Mouse (Mus musculus): ENCODE measurements at regions not wholly inside any gene's neighbourhood (a gene's known extent, or its start where the extent isn't known, plus 50 kb on each side); places are given as distances from the start of the nearest gene placed in this dataset.

DNA sequence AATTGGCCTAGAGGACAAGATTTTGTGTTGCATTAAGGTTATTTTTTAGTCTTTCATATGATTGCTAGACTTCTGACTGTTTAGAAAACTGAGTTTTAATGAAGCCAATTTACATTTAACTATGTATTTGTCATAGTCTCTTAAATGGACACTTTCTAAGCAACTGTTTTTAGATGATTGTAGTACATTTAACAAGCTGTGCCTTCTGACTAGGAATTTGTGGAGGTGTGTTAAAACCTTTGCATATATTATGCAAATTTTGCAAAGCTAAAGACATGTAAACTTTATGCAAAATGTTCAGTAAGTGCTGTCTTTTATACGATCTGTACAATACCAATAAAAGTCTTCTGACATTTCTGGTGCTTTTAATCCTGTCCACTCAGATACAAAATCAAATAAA is 171.9 kb downstream of the 4930544G11Rik start:
- DNase-seq (ENCODE audit: low read depth, low spot score), result no peak
- H3K27me3 ChIP-seq, result peaks cover 4% of the 10 kb centered on the region
- ChIA-PET CTCF (no interaction called here), POLR2A (no interaction called here)
- in situ Hi-C loops (cut with MboI; ENCODE audit: low pct_unique_long_range_greater_than_20kb), result no loop called here
- TF ChIP-seq CTCF (IDR thresholded peaks at IDR 0.05), result no peak
- no peak for ATAC-seq

- no peaks in the 10 kb centered on the region for H3K27me3 ChIP-seq
- in situ Hi-C loops (cut with MboI; ENCODE audit: low pct_unique_long_range_greater_than_20kb), result no loop called here
- ChIA-PET POLR2A (no interaction called here), CTCF (no interaction called here)
- no peak for TF ChIP-seq CTCF (IDR thresholded peaks at IDR 0.05)
- DNase-seq (ENCODE audit: low read depth, low spot score) (no peak), ATAC-seq (no peak)
Measured at GRCm38 (mm10) chr6:66151786-66152185, 199.4 kb downstream of the 4930544G11Rik start.

GRCm38 (mm10) chr6:66154831-66155230 is 202.4 kb downstream of the 4930544G11Rik start:
- H3K27me3 ChIP-seq, result no peaks in the 10 kb centered on the region
- ATAC-seq, result no peak

GRCm38 (mm10) chr6:66160805-66161204 is 208.4 kb downstream of the 4930544G11Rik start:
- POLR2A ChIA-PET, result no interaction called here
- ATAC-seq, result no peak
- DNase-seq (ENCODE audit: low read depth, low spot score), result no peak
- CTCF ChIA-PET, result no interaction called here
- in situ Hi-C loops (cut with MboI; ENCODE audit: low pct_unique_long_range_greater_than_20kb), result no loop called here
- no peak for TF ChIP-seq CTCF (IDR thresholded peaks at IDR 0.05)
- no peaks in the 10 kb centered on the region for H3K27me3 ChIP-seq

More at GRCm38 (mm10) chr6:66154831-66155230, 202.4 kb downstream of the 4930544G11Rik start:
- no peak for DNase-seq (ENCODE audit: low read depth, low spot score)
- CTCF ChIA-PET, result no interaction called here
- POLR2A ChIA-PET, result no interaction called here
- TF ChIP-seq CTCF (IDR thresholded peaks at IDR 0.05), result no peak
- in situ Hi-C loops (cut with MboI; ENCODE audit: low pct_unique_long_range_greater_than_20kb), result no loop called here

DNA sequence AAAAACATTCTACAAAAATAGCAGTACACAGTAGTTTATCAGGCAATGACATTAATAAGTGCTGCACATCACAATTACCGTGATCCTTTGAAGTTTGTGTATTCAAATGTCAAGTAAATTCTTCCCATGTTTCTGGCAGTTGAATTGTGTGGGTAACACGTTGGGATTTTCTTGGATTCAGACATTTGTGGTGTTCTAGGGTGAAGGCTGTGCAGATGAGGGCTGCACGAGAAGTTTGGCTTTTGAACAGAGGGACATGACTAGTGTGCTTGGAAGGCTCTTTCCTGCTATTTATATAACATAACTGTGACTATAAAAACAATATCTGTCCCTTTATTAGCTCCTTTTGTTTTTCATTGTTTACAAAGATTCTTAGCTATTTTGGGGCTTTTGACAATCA is 216.5 kb downstream of the 4930544G11Rik start:
- DNase-seq (ENCODE audit: low read depth, low spot score) (no peak), ATAC-seq (no peak)
- ChIA-PET CTCF (no interaction called here), POLR2A (no interaction called here)
- no peak for TF ChIP-seq CTCF (IDR thresholded peaks at IDR 0.05)
- H3K27me3 ChIP-seq, result no peaks in the 10 kb centered on the region
- in situ Hi-C loops (cut with MboI; ENCODE audit: low pct_unique_long_range_greater_than_20kb), result no loop called here

- in situ Hi-C loops (cut with MboI; ENCODE audit: low pct_unique_long_range_greater_than_20kb), result no loop called here
- ChIA-PET CTCF (no interaction called here), POLR2A (no interaction called here)
- no peak for ATAC-seq
- DNase-seq (ENCODE audit: low read depth, low spot score), result no peak
- TF ChIP-seq CTCF (IDR thresholded peaks at IDR 0.05), result no peak
- no peaks in the 10 kb centered on the region for H3K27me3 ChIP-seq
Measured at GRCm38 (mm10) chr6:66197990-66198389, 245.6 kb downstream of the 4930544G11Rik start.

GRCm38 (mm10) chr6:66200136-66200790 is 247.9 kb downstream of the 4930544G11Rik start:
- CTCF ChIA-PET, result no interaction called here
- no peak for TF ChIP-seq CTCF (IDR thresholded peaks at IDR 0.05)
- H3K27me3 ChIP-seq, result no peaks in the 10 kb centered on the region
- POLR2A ChIA-PET, result no interaction called here
- ATAC-seq, result no peak
- in situ Hi-C loops (cut with MboI; ENCODE audit: low pct_unique_long_range_greater_than_20kb), result no loop called here
- DNase-seq (ENCODE audit: low read depth, low spot score), result no peak

DNA sequence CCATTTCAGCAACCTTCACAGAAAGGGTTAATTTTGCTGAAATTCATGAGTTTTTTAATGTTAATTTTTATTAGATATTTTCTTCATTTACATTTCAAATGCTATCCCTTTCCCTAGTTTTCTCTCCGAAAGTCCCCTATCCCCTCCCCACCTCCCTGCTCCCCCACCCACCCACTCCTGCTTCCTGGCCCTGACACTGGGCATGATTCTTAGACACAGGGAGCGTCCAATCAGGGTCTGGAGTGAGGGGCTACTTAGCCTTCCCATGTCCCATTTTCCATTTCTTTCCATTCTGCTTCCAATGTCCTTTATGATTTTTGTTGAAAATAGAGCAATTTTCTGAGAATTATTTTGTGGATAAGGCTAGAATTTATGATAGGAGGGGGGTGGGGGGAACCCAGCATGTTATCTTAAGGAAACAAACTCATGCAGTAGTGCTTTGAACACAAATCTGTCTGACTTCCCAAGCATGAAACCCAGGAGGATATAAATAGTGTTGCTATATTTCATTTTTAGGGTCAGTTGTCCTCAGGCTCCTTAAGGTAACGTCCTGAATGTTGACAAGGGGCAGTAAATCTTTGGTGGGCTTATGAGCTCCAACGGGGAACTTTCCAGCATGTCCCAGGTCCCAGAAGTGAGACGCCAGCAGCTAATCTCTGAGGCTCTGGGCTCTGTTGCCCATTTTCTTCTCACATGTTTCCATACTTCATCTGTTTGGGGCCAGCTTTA is 254.0 kb downstream of the 4930544G11Rik start:
- CTCF ChIA-PET, result no interaction called here
- ATAC-seq, result no peak

GRCm38 (mm10) chr6:66217543-66217942 is 265.1 kb downstream of the 4930544G11Rik start:
- no peaks in the 10 kb centered on the region for H3K27me3 ChIP-seq
- ChIA-PET POLR2A (no interaction called here), CTCF (interaction anchor here (0.7 kb wide), 1 partner anchor 27 kb away, joined by 3 read pairs; no protein-coding TSS in a partner anchor)
- ATAC-seq (no peak), DNase-seq (ENCODE audit: low read depth, low spot score) (no peak)
- in situ Hi-C loops (cut with MboI; ENCODE audit: low pct_unique_long_range_greater_than_20kb), result no loop called here
- no peak for TF ChIP-seq CTCF (IDR thresholded peaks at IDR 0.05)

More for the DNA sequence above, 254.0 kb downstream of the 4930544G11Rik start:
- H3K27me3 ChIP-seq, result no peaks in the 10 kb centered on the region
- no peak for DNase-seq (ENCODE audit: low read depth, low spot score)
- POLR2A ChIA-PET, result no interaction called here
- in situ Hi-C loops (cut with MboI; ENCODE audit: low pct_unique_long_range_greater_than_20kb), result no loop called here
- TF ChIP-seq CTCF (IDR thresholded peaks at IDR 0.05), result no peak

- no peak for ATAC-seq
- no peaks in the 10 kb centered on the region for H3K27me3 ChIP-seq
- ChIA-PET CTCF (no interaction called here), POLR2A (no interaction called here)
- TF ChIP-seq CTCF (IDR thresholded peaks at IDR 0.05), result no peak
- DNase-seq (ENCODE audit: low read depth, low spot score), result no peak
- in situ Hi-C loops (cut with MboI; ENCODE audit: low pct_unique_long_range_greater_than_20kb), result no loop called here
Measured at GRCm38 (mm10) chr6:66224164-66224903, 271.9 kb downstream of the 4930544G11Rik start.

DNA sequence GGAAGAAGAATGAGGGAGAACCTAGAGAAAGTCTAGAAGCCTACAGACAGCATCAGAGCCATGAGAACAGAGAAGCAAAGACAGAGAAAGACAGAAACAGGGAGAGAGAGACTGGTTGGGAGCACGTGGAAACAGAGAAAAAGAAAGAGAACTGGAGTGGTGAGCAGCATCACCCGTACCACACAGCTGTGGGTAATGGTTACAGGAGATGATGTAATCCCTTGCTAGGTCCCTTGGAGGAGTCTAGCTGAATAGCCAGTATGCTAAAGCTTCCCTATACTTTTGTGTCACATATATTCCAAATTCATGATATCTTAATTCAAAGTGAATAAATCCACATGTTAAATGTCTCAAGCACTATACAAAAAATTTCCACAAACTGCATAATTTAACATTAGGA is 284.0 kb downstream of the 4930544G11Rik start:
- ChIA-PET CTCF (no interaction called here), POLR2A (no interaction called here)
- no peak for TF ChIP-seq CTCF (IDR thresholded peaks at IDR 0.05)
- in situ Hi-C loops (cut with MboI; ENCODE audit: low pct_unique_long_range_greater_than_20kb), result no loop called here
- ATAC-seq (no peak), DNase-seq (ENCODE audit: low read depth, low spot score) (no peak)
- H3K27me3 ChIP-seq, result no peaks in the 10 kb centered on the region
